Mouse (Mus musculus) lung, postnatal 0 days (tissue): ENCODE results near the gene Gm20532. TPM values are rescaled to one million over a fixed set of nuclear protein-coding genes. Genes with fewer than 3 reads are reported as not detected.

Experiments
- ATAC-seq: fragments of 200-750 bp; cut with Nextera tagmentation; 2 replicates; pipeline ENCODE4 v1.8.0; 2017; ENCODE audit warnings: moderate library complexity
- DNase-seq: peaks from one replicate; pipeline ENCODE4 v3.0.0-alpha.2; 2016; ENCODE audit warnings: low spot score
- H3K27ac ChIP-seq: fragments of 300-500 bp; sonication (generic); 2 replicates; pipeline ENCODE4 v1.5.1; 2014; ENCODE audit warnings: antibody characterized with exemption, mild to moderate bottlenecking, low read length, mixed read lengths
- H3K27me3 ChIP-seq: fragments of 300-500 bp; sonication (generic); replicated peaks from 2 replicates; pipeline ENCODE4 v1.6.1; 2014; ENCODE audit warnings: low read length, mixed read lengths; ENCODE audit not compliant: insufficient read depth
- H3K36me3 ChIP-seq: fragments of 300-500 bp; sonication (generic); 2 replicates; pipeline ENCODE4 v1.6.1; 2014; ENCODE audit warnings: low read length, mixed read lengths; ENCODE audit not compliant: insufficient read depth
- H3K4me1 ChIP-seq: fragments of 300-500 bp; sonication (generic); 2 replicates; pipeline ENCODE4 v1.6.1; 2014; ENCODE audit warnings: antibody characterized with exemption, low read depth, low read length, mixed read lengths; ENCODE audit not compliant: insufficient read depth
- H3K4me2 ChIP-seq: fragments of 300-500 bp; sonication (generic); replicated peaks from 2 replicates; pipeline ENCODE4 v1.6.1; 2014; ENCODE audit warnings: low read depth, mild to moderate bottlenecking, low read length, moderate library complexity, mixed read lengths
- H3K4me3 ChIP-seq: fragments of 300-500 bp; sonication (generic); 2 replicates; pipeline ENCODE4 v1.5.1; 2014; ENCODE audit warnings: low read depth, low read length
- H3K9ac ChIP-seq: fragments of 300-500 bp; sonication (generic); replicated peaks from 2 replicates; pipeline ENCODE4 v1.6.1; 2014; ENCODE audit warnings: low read depth, mild to moderate bottlenecking
- H3K9me3 ChIP-seq: fragments of 300-500 bp; sonication (generic); 2 replicates; pipeline ENCODE4 v1.6.1; 2016; ENCODE audit warnings: low read length, mixed read lengths
- CTCF ChIP-seq: IDR thresholded peaks from 2 replicates; pipeline ENCODE4 v1.5.1; 2016; ENCODE audit warnings: antibody characterized with exemption, mild to moderate bottlenecking
- EP300 ChIP-seq: IDR thresholded peaks from 2 replicates; pipeline ENCODE4 v1.6.1; 2016; ENCODE audit warnings: antibody characterized with exemption, mild to moderate bottlenecking, control low read depth
- WGBS: fragments of 180-500 bp; shearing (Covaris S2); extraction: QIAGEN DNeasy Blood & Tissue Kit; methylation state at CpG from one replicate; pipeline ENCODE4 v1.1.7; 2014; 5-methylcytosine and 5-hydroxymethylcytosine counted together
- polyA plus RNA-seq: library from polyadenylated mRNA; unstranded; fragments of >200 nt; fragmentation: Nextera tagmentation; extraction: Ambion mirVana; gene quantifications from 2 replicates; pipeline ENCODE4 v1.2.1, GENCODE M21; 2015

The Gm20532 gene
- polyA plus RNA-seq, 1 experiment from 2014 or later: not detected

- no peak overlapping the region for H3K4me3 ChIP-seq
- H3K27me3 ChIP-seq: no peaks in the 10 kb centered on the region
- 54% methylated on average over 1 of the region's 1 CpGs for WGBS
- 0 out of 2 replicates have a peak overlapping the region, but pooled peaks have one; percentile 1 for H3K9ac ChIP-seq
- H3K4me2 ChIP-seq: no peak overlapping the region
- peaks cover 13% of the 10 kb centered on the region for H3K4me1 ChIP-seq
- no peaks in the 10 kb centered on the region for H3K36me3 ChIP-seq
- DNase-seq (peak; percentile 7), ATAC-seq (no peak)
- TF ChIP-seq EP300 (no peak), CTCF (no peak)
- H3K27ac ChIP-seq: peak overlapping the region; percentile 75
- H3K9me3 ChIP-seq: no peaks in the 10 kb centered on the region
Measured at GRCm38 (mm10) chr2:26575378-26575777, 11.1 kb upstream of the Gm20532 start.

- WGBS: 44% methylated on average over 4 of the region's 4 CpGs
- peaks cover 13% of the 10 kb centered on the region for H3K4me1 ChIP-seq
Measured at GRCm38 (mm10) chr2:26575865-26576264, 10.6 kb upstream of the Gm20532 start.

GRCm38 (mm10) chr2:26576462-26576861 lies 10.0 kb upstream of the Gm20532 start:
- WGBS: 48% methylated on average over 4 of the region's 4 CpGs
- Histone ChIP-seq H3K9ac (no peak overlapping the region), H3K27me3 (no peaks in the 10 kb centered on the region), H3K36me3 (no peaks in the 10 kb centered on the region), H3K27ac (peak overlapping the region; percentile 89), H3K9me3 (no peaks in the 10 kb centered on the region), H3K4me1 (peaks cover 13% of the 10 kb centered on the region), H3K4me3 (no peak overlapping the region), H3K4me2 (peak overlapping the region; percentile 19; the same call in 1 of the 2 replicates)
- no peak for DNase-seq
- ATAC-seq: no peak
- TF ChIP-seq EP300 (no peak), CTCF (no peak)

More at GRCm38 (mm10) chr2:26575865-26576264, 10.6 kb upstream of the Gm20532 start:
- 0 out of 2 replicates have a peak overlapping the region, but pooled peaks have one; percentile 1 for H3K9ac ChIP-seq
- no peak overlapping the region for H3K4me2 ChIP-seq
- ATAC-seq: peak; percentile 58
- H3K4me3 ChIP-seq: no peak overlapping the region
- peak; percentile 99 for TF ChIP-seq EP300
- TF ChIP-seq CTCF: no peak
- peak overlapping the region; percentile 89 for H3K27ac ChIP-seq
- no peaks in the 10 kb centered on the region for H3K36me3 ChIP-seq
- H3K9me3 ChIP-seq: no peaks in the 10 kb centered on the region
- peak; percentile 79 for DNase-seq
- no peaks in the 10 kb centered on the region for H3K27me3 ChIP-seq

GRCm38 (mm10) chr2:26578369-26578768 lies 8.1 kb upstream of the Gm20532 start:
- DNase-seq: peak; percentile 86
- H3K27me3 ChIP-seq: no peaks in the 10 kb centered on the region
- H3K9me3 ChIP-seq: no peaks in the 10 kb centered on the region
- WGBS: 57% methylated on average over 6 of the region's 6 CpGs
- peaks cover 17% of the 10 kb centered on the region for H3K4me1 ChIP-seq
- H3K4me3 ChIP-seq: no peak overlapping the region
- peak overlapping the region; percentile 92 for H3K27ac ChIP-seq
- peak; percentile 71 for ATAC-seq
- H3K36me3 ChIP-seq: no peaks in the 10 kb centered on the region
- TF ChIP-seq CTCF (no peak), EP300 (peak; percentile 100)
- 0 out of 2 replicates have a peak overlapping the region, but pooled peaks have one; percentile 16 for H3K9ac ChIP-seq
- peak overlapping the region; percentile 30; the same call in 1 of the 2 replicates for H3K4me2 ChIP-seq

- H3K4me3 ChIP-seq: no peak within 1 kb of the TSS
- H3K9me3 ChIP-seq: no peaks in the 10 kb centered on the region
- H3K27me3 ChIP-seq: no peaks in the 10 kb centered on the region
- ATAC-seq: no peak
- H3K36me3 ChIP-seq: no peaks in the 10 kb centered on the region
- WGBS: 100% methylated on average over 1 of the region's 1 CpGs
- no peak for DNase-seq
- peaks cover 10% of the 10 kb centered on the region for H3K4me1 ChIP-seq
- no peak within 1 kb of the TSS for H3K4me2 ChIP-seq
- H3K9ac ChIP-seq: no peak within 1 kb of the TSS
- H3K27ac ChIP-seq: peak within 1 kb of the TSS; percentile 92
- TF ChIP-seq CTCF: no peak
- no peak for TF ChIP-seq EP300
Measured at GRCm38 (mm10) chr2:26579714-26580113, 6.7 kb upstream of the Gm20532 start, which contains the start of gene Egfl7. Gene Egfl7 (plus strand): TSS chr2:26580014.

- DNase-seq (no peak), ATAC-seq (no peak)
- Histone ChIP-seq H3K4me3 (no peak overlapping the region), H3K9ac (no peak overlapping the region), H3K4me2 (no peak overlapping the region), H3K27ac (peak overlapping the region; percentile 92), H3K9me3 (no peaks in the 10 kb centered on the region), H3K27me3 (no peaks in the 10 kb centered on the region), H3K36me3 (no peaks in the 10 kb centered on the region), H3K4me1 (peaks cover 7% of the 10 kb centered on the region; the same call in 1 of the 2 replicates)
- WGBS: 68% methylated on average over 5 of the region's 5 CpGs
- TF ChIP-seq CTCF: no peak
- TF ChIP-seq EP300: peak; percentile 35; the same call in 1 of the 2 replicates
Measured at GRCm38 (mm10) chr2:26580751-26581150, 5.7 kb upstream of the Gm20532 start.
